Mouse (Mus musculus) kidney, adult 9 months (tissue): Measurements from ENCODE around the gene Mgat2.

ENCODE experiments used
- DNase-seq: peaks from one replicate; pipeline ENCODE4 v3.0.0; 2022

Gene Mgat2

GRCm38 (mm10) chr12:69214393-69214792 lies 30.4 kb downstream of the Mgat2 start:
- DNase-seq = no peak

GRCm38 (mm10) chr12:69215000-69215785 lies 31.2 kb downstream of the Mgat2 start:
- DNase-seq = no peak

GRCm38 (mm10) chr12:69216587-69216986 lies 32.6 kb downstream of the Mgat2 start:
- no peak for DNase-seq

GRCm38 (mm10) chr12:69220613-69221277 lies 36.8 kb downstream of the Mgat2 start:
- no peak for DNase-seq

- DNase-seq = peak; percentile 87
These were observed 44.0 kb downstream of the Mgat2 start, which contains the start of gene Pole2 for GRCm38 (mm10) chr12:69227776-69228466. Pole2 (minus strand) TSS chr12:69228195.

GRCm38 (mm10) chr12:69229251-69229650 lies 45.3 kb downstream of the Mgat2 start:
- no peak for DNase-seq

GRCm38 (mm10) chr12:69235782-69236181 lies 51.8 kb downstream of the Mgat2 start:
- DNase-seq = no peak
